Mouse (Mus musculus) forebrain, embryonic 12.5 days (tissue): Measurements from ENCODE around the gene Nfkb2. TPM values are rescaled to one million over a fixed set of nuclear protein-coding genes. Genes with fewer than 3 reads are reported as not detected.

Source experiments
- microRNA counts: library from miRNA; unstranded; fragments of <30 nt; microRNA quantifications from one replicate; lab custom pipeline; 2017
- microRNA-seq: library from miRNA; unstranded; fragments of <30 nt; microRNA quantifications from one replicate; pipeline ENCODE4, GENCODE M21; 2017
- polyA plus RNA-seq: library from polyadenylated mRNA; unstranded; fragments of >200 nt; fragmentation: Nextera tagmentation; extraction: Ambion mirVana; gene quantifications from 2 replicates; pipeline ENCODE4 v1.2.1, GENCODE M21; 2016

Gene Nfkb2
- polyA plus RNA-seq, 1 experiment from 2014 or later = 2.9 TPM

MicroRNA genes within 50 kb of the gene (microRNA counts, 519-probe panel; counts per million panel counts)
- not detected for microRNA mmu-miR-146b (lab: Ali Mortazavi, UCI)

Small RNA genes within 50 kb of the gene (microRNA-seq; reads per million reads assigned to microRNA genes)
- 0.73 reads per million for gene Mir146b

Other genes with a start within 250 kb of the Nfkb2 start
- gene Nolc1, start 228.5 kb upstream of the Nfkb2 start, polyA plus RNA-seq = 117 and 118 TPM in 2 replicates
- gene Elovl3, start 172.4 kb upstream of the Nfkb2 start, polyA plus RNA-seq = not detected in 2 replicates
- gene Pitx3, start 156.0 kb upstream of the Nfkb2 start, polyA plus RNA-seq = 0.24 TPM in 1 of 2 replicates, not detected in the other
- gene Gbf1, start 151.8 kb upstream of the Nfkb2 start, polyA plus RNA-seq = 59.9 and 64.0 TPM in 2 replicates
- 23.1 and 25.4 TPM in 2 replicates for gene Psd, start 22.8 kb downstream of the Nfkb2 start, polyA plus RNA-seq
- 23.5 and 24.5 TPM in 2 replicates for gene Fbxl15, start 23.9 kb downstream of the Nfkb2 start, polyA plus RNA-seq
- gene Cuedc2, start 34.4 kb downstream of the Nfkb2 start, polyA plus RNA-seq = 226 TPM in 2 replicates
- 8.8 and 9.3 TPM in 2 replicates for gene Mfsd13a, start 36.8 kb downstream of the Nfkb2 start, polyA plus RNA-seq
- gene 2310034G01Rik, start 46.0 kb downstream of the Nfkb2 start, polyA plus RNA-seq = 1.4 and 1.8 TPM in 2 replicates
- 241 and 254 TPM in 2 replicates for gene Actr1a, start 91.4 kb downstream of the Nfkb2 start, polyA plus RNA-seq
- gene Sufu, start 92.6 kb downstream of the Nfkb2 start, polyA plus RNA-seq = 38.7 and 44.1 TPM in 2 replicates
- gene Trim8, start 197.4 kb downstream of the Nfkb2 start, polyA plus RNA-seq = 33.9 and 35.1 TPM in 2 replicates